Mouse (Mus musculus) heart, postnatal 36 days (tissue): ENCODE results near the gene Atp8b4. TPM values are rescaled to one million over a fixed set of nuclear protein-coding genes. Genes with fewer than 3 reads are reported as not detected.

Experiments used
- DNase-seq, 2 experiments: peaks; one replicate each; pipeline ENCODE4 v3.0.0; 2021 to 2022
- intact Hi-C: fragments of 180-260 bp; cut with DNase I; formaldehyde crosslinking; loops from one replicate; pipeline ENCODE4 v1.15.1; 2025
- total RNA-seq, 2 experiments: library from RNA; stranded (reverse); gene quantifications; 2 replicates each; pipeline ENCODE4 v1.2.3; 2021

Atp8b4 gene
- total RNA-seq, 2 experiments from 2014 or later, result 0.42 to 0.79 TPM

GRCm38 (mm10) chr2:126450210-126450936 lies 50.1 kb downstream of the Atp8b4 start:
- DNase-seq, result peak; percentile 51 to 56
- intact Hi-C loops, result no loop called here

- no peak for DNase-seq
- intact Hi-C loops, result no loop called here
Measured at GRCm38 (mm10) chr2:126445039-126445438, 55.4 kb downstream of the Atp8b4 start.

- intact Hi-C loops, result no loop called here
- DNase-seq, result no peak
Measured at GRCm38 (mm10) chr2:126441586-126441985, 58.9 kb downstream of the Atp8b4 start.

- DNase-seq, result no peak
- intact Hi-C loops, result loop anchor here (5.0 kb wide), 1 partner anchor 88 kb away; no protein-coding TSS in a partner anchor
Measured at GRCm38 (mm10) chr2:126434712-126435111, 65.8 kb downstream of the Atp8b4 start.

GRCm38 (mm10) chr2:126434305-126434704 lies 66.2 kb downstream of the Atp8b4 start:
- intact Hi-C loops, result loop anchor here (5.0 kb wide), 1 partner anchor 88 kb away; no protein-coding TSS in a partner anchor
- DNase-seq, result no peak

GRCm38 (mm10) chr2:126432481-126433066 lies 67.9 kb downstream of the Atp8b4 start:
- intact Hi-C loops, result loop anchor here (5.0 kb wide), 1 partner anchor 90 kb away; no protein-coding TSS in a partner anchor
- no peak for DNase-seq

GRCm38 (mm10) chr2:126429282-126429681 lies 71.2 kb downstream of the Atp8b4 start:
- DNase-seq, result peak; percentile 43 to 50
- intact Hi-C loops, result loop anchor here (1.0 to 5.0 kb wide), 2 partner anchors 422 to 536 kb away; no protein-coding TSS in a partner anchor

GRCm38 (mm10) chr2:126425223-126425622 lies 75.3 kb downstream of the Atp8b4 start:
- DNase-seq, result no peak

GRCm38 (mm10) chr2:126424714-126425113 lies 75.8 kb downstream of the Atp8b4 start:
- intact Hi-C loops, result loop anchor here (5.0 kb wide), 1 partner anchor 417 kb away; no protein-coding TSS in a partner anchor
- DNase-seq, result no peak

More at GRCm38 (mm10) chr2:126425223-126425622, 75.3 kb downstream of the Atp8b4 start:
- intact Hi-C loops, result loop anchor here (5.0 kb wide), 1 partner anchor 418 kb away; no protein-coding TSS in a partner anchor

- intact Hi-C loops, result no loop called here
- no peak for DNase-seq
Measured at GRCm38 (mm10) chr2:126420901-126421300, 79.6 kb downstream of the Atp8b4 start.

GRCm38 (mm10) chr2:126418916-126419315 lies 81.6 kb downstream of the Atp8b4 start:
- intact Hi-C loops, result no loop called here
- DNase-seq, result no peak

GRCm38 (mm10) chr2:126416772-126417171 lies 83.7 kb downstream of the Atp8b4 start:
- intact Hi-C loops, result no loop called here
- no peak for DNase-seq

GRCm38 (mm10) chr2:126415981-126416380 lies 84.5 kb downstream of the Atp8b4 start:
- intact Hi-C loops, result no loop called here
- DNase-seq, result no peak

GRCm38 (mm10) chr2:126412759-126413158 lies 87.7 kb downstream of the Atp8b4 start:
- DNase-seq, result no peak
- intact Hi-C loops, result no loop called here

- no peak for DNase-seq
- intact Hi-C loops, result no loop called here
Measured at GRCm38 (mm10) chr2:126399454-126399853, 101.0 kb downstream of the Atp8b4 start.

GRCm38 (mm10) chr2:126399017-126399416 lies 101.5 kb downstream of the Atp8b4 start:
- intact Hi-C loops, result no loop called here
- no peak for DNase-seq

GRCm38 (mm10) chr2:126398216-126398615 lies 102.3 kb downstream of the Atp8b4 start:
- no peak for DNase-seq
- intact Hi-C loops, result no loop called here

GRCm38 (mm10) chr2:126397513-126397912 lies 103.0 kb downstream of the Atp8b4 start:
- DNase-seq, result no peak
- intact Hi-C loops, result no loop called here

- intact Hi-C loops, result no loop called here
- DNase-seq, result no peak
Measured at GRCm38 (mm10) chr2:126394924-126395323, 105.5 kb downstream of the Atp8b4 start.

GRCm38 (mm10) chr2:126387458-126388037 lies 112.9 kb downstream of the Atp8b4 start:
- DNase-seq, result no peak
- intact Hi-C loops, result no loop called here

GRCm38 (mm10) chr2:126386056-126386455 lies 114.4 kb downstream of the Atp8b4 start:
- DNase-seq, result no peak
- intact Hi-C loops, result no loop called here
